Mouse (Mus musculus) left cerebral cortex, adult 8-10 months (tissue): ENCODE measurements around the gene Lingo3. TPM values are rescaled to one million over a fixed set of nuclear protein-coding genes. Genes with fewer than 3 reads are reported as not detected.
"Not testable (repeated sequence)": the region's sequence is repeated elsewhere in the genome, so short reads cannot be mapped to it uniquely, and the experiment has no call there.

Source experiments
- DNase-seq, 2 experiments: peaks; one replicate each; pipeline ENCODE4 v3.0.0; 2022; ENCODE audit warnings: low spot score in 2 of 2
- total RNA-seq, 4 experiments: library from RNA; stranded (reverse); gene quantifications; 2 replicates each; pipeline ENCODE4 v1.2.4; 2022

Lingo3 gene
- total RNA-seq, 4 experiments from 2014 or later: 46.4 to 64.4 (median 48.1) TPM

DNA sequence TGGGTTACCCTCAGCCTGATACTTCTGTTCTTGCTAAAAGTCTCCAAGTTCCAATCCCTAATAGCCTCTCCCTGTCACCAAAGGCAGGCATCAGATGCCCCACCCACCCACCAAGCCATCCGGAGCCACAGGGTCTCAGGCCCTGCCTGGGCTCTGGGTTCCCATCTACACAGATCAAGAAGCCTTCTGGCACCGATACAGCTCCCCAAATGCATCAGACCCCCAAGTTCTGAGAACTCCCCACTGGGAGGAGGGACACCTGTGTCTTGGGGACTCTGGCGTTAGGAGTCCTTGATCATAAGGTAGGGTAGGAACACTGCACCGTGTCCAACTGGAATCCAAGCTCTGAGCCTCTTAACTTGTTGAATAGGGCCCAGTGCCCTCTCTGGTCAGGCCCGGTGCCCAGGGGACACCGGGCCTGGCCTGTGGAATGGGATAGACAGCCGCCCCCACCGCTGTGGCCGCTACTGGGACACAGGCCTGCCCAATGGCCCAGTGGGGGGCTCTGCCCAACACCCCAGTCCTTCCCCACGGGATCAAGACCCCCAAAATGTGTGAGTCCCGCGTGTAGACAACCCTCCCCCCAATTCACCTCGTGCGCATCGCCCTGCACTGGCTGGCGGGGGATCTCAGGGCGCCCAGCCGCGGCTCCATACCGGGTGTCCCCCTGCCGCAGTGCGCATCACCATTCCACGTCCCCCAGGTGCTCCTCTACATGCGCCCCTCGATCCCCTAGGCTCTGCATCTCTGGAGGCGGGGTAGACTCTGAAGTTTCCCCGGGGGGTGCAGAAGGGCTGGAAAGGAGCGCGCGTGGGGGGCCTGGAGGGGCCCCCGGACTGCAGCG is 530 bp downstream of the Lingo3 start:
- no peak for DNase-seq

- DNase-seq: peak in 1 of 2 experiments; percentile 67
These were observed 1.5 kb downstream of the Lingo3 start for GRCm38 (mm10) chr10:80842334-80842733.

DNA sequence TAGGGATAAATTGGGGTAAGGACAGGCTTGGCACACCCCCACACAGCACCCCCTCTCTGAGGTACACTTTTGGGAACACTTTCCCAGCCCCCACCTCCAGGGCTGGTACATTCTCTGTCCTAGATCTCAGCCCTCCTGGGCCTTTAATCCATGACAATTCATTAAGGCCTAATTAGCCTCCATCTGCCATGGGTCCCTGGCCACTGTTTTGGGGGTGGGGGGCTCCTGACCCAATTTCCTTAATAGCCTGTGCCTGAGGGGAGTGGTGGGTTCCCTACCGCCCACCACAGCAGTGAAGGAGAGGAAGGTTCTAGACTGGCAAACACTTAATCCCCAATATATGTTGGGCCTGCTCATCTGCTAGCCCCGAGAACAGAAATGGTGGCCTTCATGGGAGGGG is 2.2 kb downstream of the Lingo3 start:
- no peak for DNase-seq

GRCm38 (mm10) chr10:80839848-80840247 is 4.0 kb downstream of the Lingo3 start:
- DNase-seq: no peak

- no peak for DNase-seq
These were observed 5.4 kb downstream of the Lingo3 start for GRCm38 (mm10) chr10:80838346-80838912.

GRCm38 (mm10) chr10:80837827-80838226 is 6.0 kb downstream of the Lingo3 start:
- DNase-seq: no peak

DNA sequence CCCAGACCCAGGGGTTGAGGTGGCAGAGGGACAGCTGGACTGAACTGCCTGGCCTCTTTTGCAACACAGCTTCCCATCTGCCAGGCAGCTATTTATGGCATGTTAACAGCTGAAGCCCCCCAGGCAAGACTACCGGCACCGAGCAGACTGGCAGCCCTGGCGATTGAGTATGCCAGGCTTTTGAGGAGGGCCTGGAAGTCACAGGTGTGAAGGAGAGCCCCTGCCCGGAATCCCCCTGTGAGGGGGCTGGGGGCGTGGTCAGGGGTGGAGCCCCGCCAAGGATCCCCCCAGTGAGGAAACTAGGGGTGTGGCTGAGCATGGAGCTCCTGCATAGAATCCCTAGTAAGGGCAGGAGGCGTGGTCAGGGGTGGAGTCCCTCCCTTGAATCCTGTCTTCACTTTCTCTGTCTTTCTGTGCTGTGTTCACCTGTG is 6.9 kb downstream of the Lingo3 start:
- no peak for DNase-seq

DNA sequence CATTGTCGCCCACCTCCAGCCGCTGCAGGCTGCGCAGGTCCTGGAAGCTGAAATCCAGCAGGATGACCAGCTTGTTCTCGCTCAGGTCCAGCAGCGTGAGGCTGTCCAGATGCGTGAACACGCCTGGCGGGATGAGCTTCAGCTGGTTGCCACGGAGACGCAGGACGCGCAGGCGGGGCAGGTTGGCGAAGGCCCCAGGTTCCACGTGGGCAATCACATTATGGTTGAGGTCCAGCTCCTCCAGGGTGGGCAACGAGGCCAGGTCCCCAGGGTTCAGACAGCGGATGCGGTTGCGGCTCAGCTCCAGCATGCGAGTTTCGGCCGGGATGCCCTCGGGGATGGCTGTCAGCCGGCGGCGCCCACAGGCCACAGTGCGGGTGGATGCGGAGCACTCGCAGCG is 8.2 kb downstream of the Lingo3 start:
- DNase-seq: no peak

GRCm38 (mm10) chr10:80832818-80833217 is 11.0 kb downstream of the Lingo3 start:
- DNase-seq: no peak

- no peak for DNase-seq
These were observed 12.7 kb downstream of the Lingo3 start for GRCm38 (mm10) chr10:80831136-80831535.

GRCm38 (mm10) chr10:80829359-80830278 is 14.2 kb downstream of the Lingo3 start:
- no peak for DNase-seq

GRCm38 (mm10) chr10:80828587-80828986 is 15.3 kb downstream of the Lingo3 start:
- not testable (repeated sequence) for DNase-seq

DNA sequence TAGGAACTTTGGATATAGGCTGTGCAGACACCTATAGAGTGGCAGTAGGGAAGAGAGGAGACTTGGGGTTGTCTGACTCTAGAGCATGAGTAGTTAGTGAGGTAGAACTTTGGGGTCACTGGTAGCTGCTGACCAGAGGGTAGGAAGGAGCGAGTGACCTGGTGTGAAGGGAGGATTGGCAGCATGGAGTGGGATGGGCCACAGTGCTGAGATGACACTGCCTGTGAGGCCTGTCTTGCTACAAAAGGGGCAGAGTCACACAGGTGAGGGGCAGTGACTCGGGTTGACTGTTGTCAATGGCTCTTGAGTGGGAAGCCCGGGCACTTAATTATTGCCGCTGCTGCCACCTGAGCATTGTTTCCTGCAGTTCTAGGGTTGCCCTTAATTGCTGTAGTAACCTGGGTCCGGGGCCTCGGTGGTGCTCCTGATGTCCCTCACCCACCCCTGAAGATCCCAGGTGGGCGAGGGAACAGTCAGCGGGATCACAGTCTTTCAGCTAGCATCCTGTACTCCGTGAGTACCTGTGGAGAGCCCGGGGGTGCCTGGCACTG is 15.9 kb downstream of the Lingo3 start:
- no peak for DNase-seq

DNA sequence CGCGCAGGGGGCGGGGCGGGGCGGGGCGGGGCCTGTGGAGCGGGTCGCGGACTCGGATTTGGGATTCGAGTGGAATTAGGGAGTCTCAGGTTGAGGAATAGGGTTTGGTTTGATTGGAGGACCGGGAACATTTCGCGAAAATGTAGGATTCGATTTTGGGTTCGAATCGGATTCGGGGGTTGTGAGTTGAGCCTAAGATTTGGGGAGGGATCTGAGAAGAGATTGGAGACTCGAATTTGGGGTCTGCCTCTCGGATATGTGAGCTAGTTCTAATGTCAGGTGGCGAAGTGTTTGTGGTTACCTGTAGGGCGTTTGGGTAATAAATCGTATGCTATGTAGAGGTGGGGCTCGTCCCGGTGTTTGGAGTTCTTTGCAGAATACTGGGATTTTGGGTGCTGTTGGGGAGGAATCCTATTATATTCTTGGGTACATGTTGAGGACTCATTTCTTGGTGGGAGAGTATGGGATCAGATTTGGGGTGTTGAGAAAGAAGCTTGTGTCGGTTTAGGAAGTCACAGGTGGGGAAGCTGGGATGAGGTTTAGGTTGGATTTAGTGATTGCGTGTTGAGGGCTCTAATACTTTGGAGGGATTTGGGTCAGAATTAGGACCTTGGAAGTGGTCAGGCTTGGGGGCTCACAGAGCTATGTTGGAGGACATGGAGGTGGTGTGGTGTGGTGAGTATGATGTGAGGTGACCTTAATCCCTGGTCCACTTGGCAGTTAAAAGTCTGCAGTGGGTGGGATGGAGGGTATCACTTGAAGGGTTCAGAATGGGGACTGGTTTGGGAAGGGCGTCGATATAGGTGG is 16.6 kb downstream of the Lingo3 start:
- no peak for DNase-seq

DNA sequence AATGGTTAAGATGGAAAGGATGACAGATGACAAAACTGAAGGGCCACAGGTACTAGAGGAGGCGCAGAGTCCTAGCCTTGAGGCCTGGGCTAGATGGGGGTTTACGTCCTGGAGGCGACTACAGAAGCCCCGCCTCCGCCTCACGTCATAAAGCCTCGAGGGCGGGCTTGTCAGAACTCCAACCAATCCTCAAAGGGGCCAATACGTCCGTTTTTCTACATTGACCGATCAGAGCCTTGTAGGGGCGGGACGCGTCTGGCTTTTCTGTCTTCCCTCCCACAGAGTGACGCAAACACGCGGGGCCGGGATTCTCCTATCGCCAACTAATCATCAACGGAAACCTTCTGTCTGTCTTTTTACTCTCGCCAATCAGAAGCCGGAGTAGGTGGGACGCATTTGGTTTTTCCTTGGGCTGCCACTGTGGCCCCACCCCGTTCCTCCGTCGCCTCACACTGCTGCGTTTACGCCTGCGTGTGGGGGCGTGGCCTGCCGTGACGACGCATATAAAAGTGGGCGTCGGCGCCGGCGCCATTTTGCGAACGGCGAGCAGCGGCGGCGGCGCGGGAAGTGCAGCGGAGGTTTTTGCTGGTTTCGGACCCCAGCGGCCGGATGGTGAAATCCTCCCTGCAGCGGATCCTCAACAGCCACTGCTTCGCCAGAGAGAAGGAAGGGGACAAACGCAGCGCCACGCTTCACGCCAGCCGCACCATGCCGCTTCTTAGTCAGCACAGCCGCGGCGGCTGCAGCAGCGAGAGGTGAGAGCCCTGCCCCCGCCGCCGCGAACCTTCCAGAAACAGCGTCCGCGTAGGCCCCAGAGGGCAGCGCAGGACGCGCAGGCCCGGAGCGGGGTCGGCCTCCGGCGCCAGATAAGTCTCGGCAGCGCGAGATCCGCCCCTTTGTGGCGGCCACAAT is 17.4 kb downstream of the Lingo3 start, which contains the start of gene Oaz1:
Gene Oaz1 (plus strand): TSS at position 506 of the 912 bp plus-strand sequence.
- peak; percentile 96 to 100 for DNase-seq

GRCm38 (mm10) chr10:80824827-80825226 is 19.0 kb downstream of the Lingo3 start:
- DNase-seq: no peak

DNA sequence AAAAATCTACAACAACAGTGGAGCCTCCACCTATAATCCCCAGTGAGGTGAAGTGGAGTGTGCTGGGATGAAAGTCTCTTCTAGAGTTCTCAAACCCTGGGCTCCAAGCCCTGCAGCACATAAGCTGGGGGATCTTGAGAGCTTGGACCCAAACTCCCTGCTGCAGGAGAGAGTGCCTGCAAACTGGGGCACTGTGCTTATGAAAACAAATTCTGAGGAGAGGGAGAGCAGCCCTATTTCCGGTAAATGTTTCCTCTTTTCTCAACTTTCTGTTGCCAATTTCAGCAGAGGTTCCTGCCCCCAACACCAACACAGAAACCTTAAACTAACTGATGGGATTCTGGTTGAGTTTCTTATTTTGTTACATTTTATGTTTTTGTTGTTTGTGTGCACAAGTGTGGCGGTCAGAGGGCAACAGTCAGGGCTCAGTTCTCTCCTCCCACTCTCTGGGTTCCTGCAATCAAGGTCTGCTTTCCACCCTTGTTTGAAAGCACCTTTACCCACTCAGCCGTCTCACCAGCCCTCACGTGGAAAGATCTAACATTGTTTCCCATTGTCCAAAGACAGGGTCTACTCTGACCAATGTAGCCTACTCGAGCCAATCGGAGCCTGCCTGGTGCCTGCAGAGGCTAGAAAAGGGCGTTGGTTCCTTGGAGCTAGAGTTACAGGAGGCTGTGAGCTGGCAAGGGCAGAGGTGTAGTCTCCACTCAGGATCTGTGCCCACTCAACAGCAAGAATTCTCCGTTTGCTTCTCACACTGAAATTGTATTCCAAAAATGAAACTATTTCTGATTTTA is 19.8 kb downstream of the Lingo3 start:
- no peak for DNase-seq

DNA sequence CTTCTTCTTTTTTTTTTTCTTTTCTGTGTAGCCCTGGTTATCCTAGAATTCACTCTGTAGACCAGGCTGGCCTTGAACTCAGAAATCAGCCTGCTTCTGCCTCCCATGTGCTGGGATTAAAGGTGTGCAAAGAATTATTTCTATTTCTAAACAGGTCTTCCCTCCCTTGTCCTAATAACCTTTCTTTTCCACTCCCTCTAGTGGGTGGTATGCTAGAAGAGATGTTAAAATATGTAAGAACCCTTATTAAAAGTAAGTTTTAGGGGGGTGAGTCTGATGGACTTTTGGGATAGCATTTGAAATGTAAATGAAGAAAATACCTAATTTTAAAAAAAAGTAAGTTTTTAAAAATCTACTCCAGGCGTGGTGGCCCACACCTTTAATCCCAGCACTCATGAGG is 20.5 kb downstream of the Lingo3 start:
- DNase-seq: no peak

- DNase-seq: no peak
These were observed 21.3 kb downstream of the Lingo3 start for GRCm38 (mm10) chr10:80822528-80822927.
